Mouse (Mus musculus): ENCODE data around the gene Ffar4. TPM values are rescaled to one million over a fixed set of nuclear protein-coding genes. Genes with fewer than 3 reads are reported as not detected.

Gene Ffar4
- polyA plus RNA-seq, 1 experiment = not detected

- Histone ChIP-seq H3K9ac (ENCODE audit: low read depth, poor library complexity, severe bottlenecking) (no peak overlapping the region), H3K4me1 (ENCODE audit: control insufficient read depth, insufficient read depth, low read length) (no peaks in the 10 kb centered on the region), H3K4me3 (ENCODE audit: low read depth, low read length) (no peak overlapping the region), H3K9me3 (replicated peaks; ENCODE audit: control insufficient read depth, insufficient read depth, low read length, poor library complexity, severe bottlenecking) (no peaks in the 10 kb centered on the region), H3K36me3 (ENCODE audit: control insufficient read depth, insufficient read depth, low read length, poor library complexity, severe bottlenecking) (no peaks in the 10 kb centered on the region), H3K27me3 (ENCODE audit: control insufficient read depth, insufficient read depth, low read length, poor library complexity, severe bottlenecking) (no peaks in the 10 kb centered on the region), H3K27ac (ENCODE audit: insufficient read depth, low read length) (no peak overlapping the region)
- TF ChIP-seq CTCF (IDR thresholded peaks at IDR 0.05; ENCODE audit: low read depth, low read length) = peak; percentile 27
- TF ChIP-seq EP300 (IDR thresholded peaks at IDR 0.05; ENCODE audit: insufficient read depth, low read depth, low read length) = no peak
Measured at GRCm38 (mm10) chr19:38086948-38087551, 9.8 kb upstream of the Ffar4 start.

GRCm38 (mm10) chr19:38089358-38089757 is 7.5 kb upstream of the Ffar4 start:
- no peaks in the 10 kb centered on the region for H3K9me3 ChIP-seq (replicated peaks; ENCODE audit: control insufficient read depth, insufficient read depth, low read length, poor library complexity, severe bottlenecking)
- H3K27ac ChIP-seq (ENCODE audit: insufficient read depth, low read length) = no peak overlapping the region
- no peaks in the 10 kb centered on the region for H3K36me3 ChIP-seq (ENCODE audit: control insufficient read depth, insufficient read depth, low read length, poor library complexity, severe bottlenecking)
- no peaks in the 10 kb centered on the region for H3K27me3 ChIP-seq (ENCODE audit: control insufficient read depth, insufficient read depth, low read length, poor library complexity, severe bottlenecking)
- H3K4me1 ChIP-seq (ENCODE audit: control insufficient read depth, insufficient read depth, low read length) = no peaks in the 10 kb centered on the region
- TF ChIP-seq CTCF (IDR thresholded peaks at IDR 0.05; ENCODE audit: low read depth, low read length) (no peak), EP300 (IDR thresholded peaks at IDR 0.05; ENCODE audit: insufficient read depth, low read depth, low read length) (no peak), POLR2A (IDR thresholded peaks at IDR 0.05; ENCODE audit: insufficient read depth, low read length) (no peak)
- no peak overlapping the region for H3K9ac ChIP-seq (ENCODE audit: low read depth, poor library complexity, severe bottlenecking)
- H3K4me3 ChIP-seq (ENCODE audit: low read depth, low read length) = no peak overlapping the region

GRCm38 (mm10) chr19:38091512-38091985 is 5.3 kb upstream of the Ffar4 start:
- H3K4me3 ChIP-seq (ENCODE audit: low read depth, low read length) = no peak overlapping the region

GRCm38 (mm10) chr19:38096231-38096630 is 640 bp upstream of the Ffar4 start:
- peaks cover 7% of the 10 kb centered on the region for H3K27me3 ChIP-seq (ENCODE audit: control insufficient read depth, insufficient read depth, low read length, poor library complexity, severe bottlenecking)
- H3K36me3 ChIP-seq (ENCODE audit: control insufficient read depth, insufficient read depth, low read length, poor library complexity, severe bottlenecking) = no peaks in the 10 kb centered on the region
- H3K9ac ChIP-seq (ENCODE audit: low read depth, poor library complexity, severe bottlenecking) = no peak overlapping the region
- no peak overlapping the region for H3K27ac ChIP-seq (ENCODE audit: insufficient read depth, low read length)
- H3K4me3 ChIP-seq (ENCODE audit: low read depth, low read length) = no peak overlapping the region
- TF ChIP-seq CTCF (IDR thresholded peaks at IDR 0.05; ENCODE audit: low read depth, low read length) = no peak
- TF ChIP-seq POLR2A (IDR thresholded peaks at IDR 0.05; ENCODE audit: insufficient read depth, low read length) = no peak
- peak; percentile 83 for TF ChIP-seq EP300 (IDR thresholded peaks at IDR 0.05; ENCODE audit: insufficient read depth, low read depth, low read length)
- H3K9me3 ChIP-seq (replicated peaks; ENCODE audit: control insufficient read depth, insufficient read depth, low read length, poor library complexity, severe bottlenecking) = no peaks in the 10 kb centered on the region
- H3K4me1 ChIP-seq (ENCODE audit: control insufficient read depth, insufficient read depth, low read length) = peaks cover 3% of the 10 kb centered on the region

More at GRCm38 (mm10) chr19:38091512-38091985, 5.3 kb upstream of the Ffar4 start:
- Histone ChIP-seq H3K9me3 (replicated peaks; ENCODE audit: control insufficient read depth, insufficient read depth, low read length, poor library complexity, severe bottlenecking) (no peaks in the 10 kb centered on the region), H3K4me1 (ENCODE audit: control insufficient read depth, insufficient read depth, low read length) (peaks cover 3% of the 10 kb centered on the region), H3K27ac (ENCODE audit: insufficient read depth, low read length) (no peak overlapping the region), H3K27me3 (ENCODE audit: control insufficient read depth, insufficient read depth, low read length, poor library complexity, severe bottlenecking) (no peaks in the 10 kb centered on the region), H3K9ac (ENCODE audit: low read depth, poor library complexity, severe bottlenecking) (no peak overlapping the region), H3K36me3 (ENCODE audit: control insufficient read depth, insufficient read depth, low read length, poor library complexity, severe bottlenecking) (no peaks in the 10 kb centered on the region)
- TF ChIP-seq CTCF (IDR thresholded peaks at IDR 0.05; ENCODE audit: low read depth, low read length) = no peak
- TF ChIP-seq EP300 (IDR thresholded peaks at IDR 0.05; ENCODE audit: insufficient read depth, low read depth, low read length) = no peak
- TF ChIP-seq POLR2A (IDR thresholded peaks at IDR 0.05; ENCODE audit: insufficient read depth, low read length) = no peak

- Histone ChIP-seq H3K9ac (ENCODE audit: low read depth, poor library complexity, severe bottlenecking) (no peak overlapping the region), H3K9me3 (replicated peaks; ENCODE audit: control insufficient read depth, insufficient read depth, low read length, poor library complexity, severe bottlenecking) (no peaks in the 10 kb centered on the region), H3K4me1 (ENCODE audit: control insufficient read depth, insufficient read depth, low read length) (no peaks in the 10 kb centered on the region), H3K27ac (ENCODE audit: insufficient read depth, low read length) (no peak overlapping the region), H3K27me3 (ENCODE audit: control insufficient read depth, insufficient read depth, low read length, poor library complexity, severe bottlenecking) (no peaks in the 10 kb centered on the region), H3K36me3 (ENCODE audit: control insufficient read depth, insufficient read depth, low read length, poor library complexity, severe bottlenecking) (no peaks in the 10 kb centered on the region), H3K4me3 (ENCODE audit: low read depth, low read length) (no peak overlapping the region)
- TF ChIP-seq EP300 (IDR thresholded peaks at IDR 0.05; ENCODE audit: insufficient read depth, low read depth, low read length) = no peak
- TF ChIP-seq POLR2A (IDR thresholded peaks at IDR 0.05; ENCODE audit: insufficient read depth, low read length) = no peak
- TF ChIP-seq CTCF (IDR thresholded peaks at IDR 0.05; ENCODE audit: low read depth, low read length) = no peak
Measured at GRCm38 (mm10) chr19:38107871-38108270, 11.0 kb downstream of the Ffar4 start.

- Histone ChIP-seq H3K9ac (ENCODE audit: low read depth, poor library complexity, severe bottlenecking) (no peak overlapping the region), H3K27me3 (ENCODE audit: control insufficient read depth, insufficient read depth, low read length, poor library complexity, severe bottlenecking) (no peaks in the 10 kb centered on the region), H3K36me3 (ENCODE audit: control insufficient read depth, insufficient read depth, low read length, poor library complexity, severe bottlenecking) (no peaks in the 10 kb centered on the region), H3K4me3 (ENCODE audit: low read depth, low read length) (no peak overlapping the region), H3K9me3 (replicated peaks; ENCODE audit: control insufficient read depth, insufficient read depth, low read length, poor library complexity, severe bottlenecking) (no peaks in the 10 kb centered on the region), H3K27ac (ENCODE audit: insufficient read depth, low read length) (no peak overlapping the region), H3K4me1 (ENCODE audit: control insufficient read depth, insufficient read depth, low read length) (no peaks in the 10 kb centered on the region)
- TF ChIP-seq EP300 (IDR thresholded peaks at IDR 0.05; ENCODE audit: insufficient read depth, low read depth, low read length) (no peak), CTCF (IDR thresholded peaks at IDR 0.05; ENCODE audit: low read depth, low read length) (no peak), POLR2A (IDR thresholded peaks at IDR 0.05; ENCODE audit: insufficient read depth, low read length) (no peak)
Measured at GRCm38 (mm10) chr19:38109506-38110242, 12.8 kb downstream of the Ffar4 start.
